Mouse (Mus musculus): Measurements from ENCODE around the gene Rgl1.

Rgl1 gene

DNA sequence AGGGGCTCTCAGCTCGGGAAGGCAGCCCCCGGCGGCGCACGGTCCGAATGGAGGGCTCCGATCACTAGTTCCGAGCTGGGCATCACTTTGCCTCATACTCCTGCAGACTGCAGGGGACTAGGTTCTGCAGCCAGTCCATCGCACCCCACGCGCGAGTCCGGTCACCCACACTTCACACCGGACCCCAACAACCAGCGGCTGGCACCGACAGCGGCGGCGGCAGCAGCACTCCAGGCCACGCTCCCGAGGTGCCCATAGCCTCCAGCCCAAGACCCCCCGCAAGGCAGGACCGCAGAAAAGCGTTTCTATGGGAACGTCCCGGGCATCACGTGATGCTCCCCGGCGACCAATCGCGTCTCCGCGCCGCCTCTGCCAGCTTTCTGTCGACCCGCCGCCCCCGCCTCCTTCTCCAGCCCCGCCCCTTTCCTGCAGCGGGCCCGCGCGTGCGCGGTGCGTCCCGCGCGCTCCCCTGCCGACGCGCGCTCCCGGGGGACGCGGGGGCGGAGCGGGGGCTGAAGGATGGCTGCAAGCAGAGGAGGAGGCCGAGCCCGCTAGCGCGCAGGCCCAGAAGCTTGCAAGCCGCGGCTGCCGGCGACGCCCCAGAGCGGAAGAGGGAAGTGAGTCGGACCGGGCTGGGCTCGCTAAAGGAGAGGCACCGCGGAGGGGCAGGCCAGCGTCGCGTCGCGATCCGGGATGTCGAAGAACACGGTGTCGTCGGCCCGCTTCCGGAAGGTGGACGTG is at the start of gene Rgl1, which contains the start of gene Arpc5:
Gene Rgl1, minus strand, starts transcription at position 320 of the 741 bp plus-strand sequence.
Gene Arpc5, plus strand, starts transcription at position 511 of the 741 bp plus-strand sequence.
- peak; percentile 94 for DNase-seq (ENCODE audit: low read depth, low spot score)

DNA sequence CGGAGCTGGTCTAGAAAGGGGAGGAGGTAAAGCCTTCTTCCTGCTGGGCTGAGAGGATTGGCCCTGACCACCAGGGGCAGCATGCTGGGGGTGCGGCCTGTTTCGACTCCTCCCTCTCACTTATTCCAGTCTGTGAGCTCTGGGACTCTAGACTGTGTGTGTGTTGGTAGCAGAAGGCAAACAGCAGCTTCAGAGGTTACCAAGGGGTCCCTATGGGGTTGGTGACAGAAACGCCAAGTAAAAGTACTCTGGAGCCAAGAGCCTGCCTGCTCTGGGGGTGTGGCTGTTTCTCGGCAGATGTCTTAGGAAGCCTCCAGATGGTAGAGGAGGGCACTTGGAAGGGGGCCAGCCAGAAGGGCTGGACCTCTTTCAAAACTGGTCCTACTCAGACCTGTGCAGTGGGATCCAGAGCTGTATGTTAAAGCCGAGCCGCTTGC is 49.1 kb upstream of the Rgl1 start:
- no peak for DNase-seq (ENCODE audit: low read depth, low spot score)

GRCm38 (mm10) chr1:152810533-152811439 is 44.6 kb upstream of the Rgl1 start:
- no peak for DNase-seq (ENCODE audit: low read depth, low spot score)

DNA sequence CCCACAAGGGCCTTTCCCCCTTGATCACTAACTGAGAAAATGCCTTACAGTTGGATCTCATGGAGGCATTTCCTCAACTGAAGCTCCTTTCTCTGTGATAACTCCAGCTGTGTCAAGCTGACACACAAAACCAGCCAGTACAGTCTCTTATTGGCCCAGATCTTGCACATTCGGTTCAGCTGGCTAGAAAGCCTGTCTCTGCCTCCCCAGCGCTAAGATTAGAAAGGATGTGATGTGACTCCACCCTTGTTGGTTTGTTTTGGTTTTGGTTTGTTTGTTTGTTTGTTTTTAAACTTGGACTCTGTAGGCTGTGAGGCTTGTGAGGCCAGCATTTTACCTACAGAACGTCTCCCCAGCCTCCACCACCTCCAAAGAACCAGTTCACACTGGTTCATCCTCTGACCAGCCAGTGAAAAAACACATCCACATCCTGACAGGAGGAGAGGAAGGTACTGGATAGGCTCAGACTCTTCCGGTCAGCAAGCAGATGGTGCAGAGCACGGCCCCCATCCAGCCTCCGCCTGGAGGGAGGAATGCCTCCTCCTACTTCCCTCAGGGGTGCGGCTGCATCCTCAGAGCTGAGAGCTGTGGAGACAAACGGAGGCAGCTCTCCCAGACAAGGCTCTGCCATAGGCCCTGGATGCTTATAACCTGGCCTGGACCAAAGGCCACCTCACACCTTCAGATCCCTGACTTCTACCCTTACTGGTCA is 43.5 kb upstream of the Rgl1 start:
- DNase-seq (ENCODE audit: low read depth, low spot score), result no peak

GRCm38 (mm10) chr1:152808392-152808680 is 42.2 kb upstream of the Rgl1 start:
- DNase-seq (ENCODE audit: low read depth, low spot score), result no peak

DNA sequence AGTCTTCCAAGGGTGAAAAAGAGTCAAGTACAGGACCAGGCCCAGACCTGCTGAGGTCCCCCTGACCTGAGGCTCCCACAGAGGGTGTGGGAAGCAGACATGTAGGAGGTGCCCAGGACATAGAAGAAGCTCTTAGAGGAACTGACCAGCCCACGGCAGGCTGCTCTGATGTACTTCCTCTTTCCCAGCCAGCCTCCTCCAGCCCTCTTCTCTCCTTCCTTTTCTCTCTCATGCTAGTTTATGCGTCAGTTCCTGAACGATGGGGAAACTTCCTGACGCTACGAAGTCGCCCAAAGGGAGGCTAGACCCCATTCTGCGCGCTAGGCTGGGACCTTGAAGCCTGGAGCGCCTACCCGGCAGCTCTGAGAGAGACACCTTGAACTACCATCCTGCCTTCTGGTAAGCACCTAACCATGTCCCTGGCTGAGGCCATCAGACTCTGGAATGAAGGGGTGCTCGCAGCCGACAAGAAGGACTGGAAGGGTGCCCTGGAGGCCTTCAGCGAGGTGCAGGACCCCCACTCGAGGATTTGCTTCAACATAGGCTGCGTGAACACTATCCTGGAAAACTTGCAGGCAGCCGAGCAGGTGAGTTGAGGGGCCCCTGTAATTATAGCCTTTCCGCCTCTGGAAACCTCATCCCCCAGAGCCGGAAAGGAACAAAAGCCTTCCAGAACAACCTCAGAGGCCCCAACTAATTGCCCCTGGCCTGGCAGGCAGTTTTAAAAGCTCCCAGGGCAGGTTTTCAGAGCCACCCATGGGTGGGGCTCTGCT is 41.7 kb upstream of the Rgl1 start:
- DNase-seq (ENCODE audit: low read depth, low spot score), result no peak

GRCm38 (mm10) chr1:152804907-152805306 is 38.8 kb upstream of the Rgl1 start:
- no peak for DNase-seq (ENCODE audit: low read depth, low spot score)

DNA sequence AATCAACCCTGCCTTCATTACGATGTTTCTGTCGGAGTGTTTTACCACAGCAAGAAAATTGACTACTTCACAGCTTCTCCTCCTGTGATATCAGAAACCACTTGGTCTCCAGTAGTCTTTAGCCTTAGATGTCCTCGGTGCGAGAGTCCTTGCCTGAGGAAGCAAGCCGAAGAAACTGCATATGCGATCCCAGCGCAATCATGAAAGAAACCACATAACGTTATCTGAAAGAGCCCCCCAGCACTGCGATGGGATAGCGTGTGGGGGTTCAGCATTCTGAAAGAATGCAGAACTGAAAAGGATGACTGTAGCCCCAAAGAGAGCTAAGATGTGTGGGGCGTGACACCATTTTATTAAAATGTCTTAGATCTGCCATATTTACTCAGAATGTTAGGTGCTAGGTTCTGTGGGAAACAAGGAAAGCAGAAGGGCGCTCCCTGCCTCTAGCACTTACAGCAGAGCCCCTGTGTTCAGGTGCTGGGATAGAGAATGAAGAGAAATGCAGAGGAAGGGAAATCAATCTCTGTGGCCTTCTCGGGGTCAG is 34.6 kb upstream of the Rgl1 start:
- no peak for DNase-seq (ENCODE audit: low read depth, low spot score)

DNA sequence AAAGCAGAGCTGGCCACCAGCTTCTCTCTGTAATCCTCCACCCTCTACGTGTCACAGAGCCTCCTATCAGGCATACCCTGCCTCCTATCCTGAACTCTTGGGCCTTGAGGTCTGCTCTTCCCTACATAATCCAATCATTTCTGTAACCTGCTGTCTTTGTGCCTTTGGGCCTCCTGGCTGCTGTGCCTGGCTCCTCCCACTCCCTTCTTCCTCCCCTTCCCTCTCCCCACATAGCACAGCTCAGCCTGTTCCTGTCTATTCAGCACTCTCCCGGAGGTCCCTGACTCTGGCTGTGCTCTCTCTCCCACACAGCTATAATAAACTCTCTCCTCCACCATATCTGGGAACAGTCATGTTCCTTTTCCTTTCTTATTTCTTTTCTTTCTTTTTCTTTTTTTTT is 33.7 kb upstream of the Rgl1 start, which contains the start of gene Ncf2:
Gene Ncf2, plus strand, starts transcription at position 298 of the 400 bp plus-strand sequence.
- no peak for DNase-seq (ENCODE audit: low read depth, low spot score)

- DNase-seq (ENCODE audit: low read depth, low spot score), result no peak
These were observed 32.0 kb upstream of the Rgl1 start for GRCm38 (mm10) chr1:152798125-152798524.

- no peak for DNase-seq (ENCODE audit: low read depth, low spot score)
These were observed 30.6 kb upstream of the Rgl1 start for GRCm38 (mm10) chr1:152796683-152797263.

- DNase-seq (ENCODE audit: low read depth, low spot score), result no peak
These were observed 29.6 kb upstream of the Rgl1 start for GRCm38 (mm10) chr1:152795688-152796255.

DNA sequence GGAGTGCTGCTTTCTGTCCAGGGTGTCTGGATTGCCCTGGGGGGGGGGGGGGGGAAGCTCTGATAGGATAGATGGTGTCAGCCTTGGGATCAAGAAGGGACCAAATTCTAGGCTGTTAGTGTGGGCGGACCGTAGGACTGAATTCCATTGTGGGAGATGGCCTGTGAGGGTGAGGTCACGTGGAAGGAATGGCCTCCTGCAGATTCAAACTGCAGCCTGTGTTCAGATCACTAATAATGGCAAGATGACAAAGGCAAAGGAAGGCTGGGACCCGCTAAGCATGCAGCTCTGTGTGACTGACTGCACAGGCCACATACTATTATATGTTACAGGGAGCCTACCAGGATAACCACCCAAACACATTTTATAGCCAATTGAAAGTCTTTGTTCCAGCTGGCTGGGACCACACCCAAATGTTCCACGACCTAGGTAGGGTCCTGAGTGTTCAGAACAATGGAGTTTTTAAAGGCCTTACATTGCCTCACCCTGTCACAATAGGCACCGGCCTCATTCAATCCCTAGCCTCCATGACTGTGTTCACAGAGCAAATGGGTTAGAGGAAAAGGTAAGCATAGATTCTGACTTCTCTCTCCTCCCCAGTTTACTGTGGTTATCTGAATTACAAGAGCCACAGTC is 27.5 kb upstream of the Rgl1 start:
- no peak for DNase-seq (ENCODE audit: low read depth, low spot score)

DNA sequence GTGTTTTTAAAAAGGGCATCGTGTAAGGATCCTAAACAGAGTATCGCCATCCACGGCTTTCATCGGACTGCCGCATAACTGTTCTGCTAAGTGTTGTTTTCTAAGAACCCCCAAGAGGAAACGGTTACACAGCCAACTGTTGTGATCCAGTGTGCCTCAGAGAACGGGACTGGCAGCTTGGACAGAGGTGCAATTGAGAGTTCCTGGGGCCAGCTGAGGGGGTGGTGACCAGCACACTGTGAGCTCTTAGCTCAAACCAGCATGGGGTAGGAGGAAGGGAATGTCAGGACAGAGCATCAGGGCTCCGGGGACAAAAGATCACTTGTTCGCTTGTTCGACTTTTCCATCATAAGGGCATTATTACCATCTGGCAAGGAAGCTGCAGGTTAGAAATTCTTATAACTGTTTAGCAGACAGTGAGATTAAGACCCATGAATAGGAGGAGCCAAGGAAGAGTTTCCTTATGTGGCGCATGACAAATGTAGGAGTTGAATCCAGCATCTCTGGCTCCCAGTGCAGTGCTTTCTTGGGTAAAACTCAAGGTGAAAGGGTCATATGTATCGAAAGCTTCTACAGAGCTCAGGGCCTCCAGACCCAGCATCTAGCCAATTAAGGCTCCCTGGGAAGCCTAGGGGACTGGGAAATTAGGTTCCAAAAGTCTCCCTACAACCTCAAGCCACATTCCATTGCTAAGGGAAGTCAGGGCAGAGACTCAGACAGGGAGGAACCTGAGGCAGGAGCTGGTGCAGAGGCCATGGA is 26.8 kb upstream of the Rgl1 start:
- DNase-seq (ENCODE audit: low read depth, low spot score), result peak; percentile 64

DNA sequence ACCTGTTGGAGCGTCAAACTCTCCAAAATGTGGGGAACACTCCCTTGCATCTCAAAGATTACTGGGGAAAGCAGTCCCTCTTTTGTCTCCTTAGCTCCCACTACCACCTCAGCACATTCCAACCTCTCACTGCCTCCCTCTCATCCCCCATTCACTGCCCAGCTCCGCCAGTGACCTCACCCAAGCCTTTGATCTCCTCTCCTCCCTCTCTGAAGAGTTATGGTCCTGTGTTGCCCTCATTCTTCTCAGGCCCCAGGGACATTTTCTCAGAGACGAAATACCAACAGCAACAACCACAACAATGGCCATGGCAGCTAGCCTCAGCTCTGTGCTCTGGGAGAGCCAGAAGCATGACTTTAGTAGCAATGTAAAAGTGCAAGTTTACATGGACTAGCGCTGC is 25.1 kb upstream of the Rgl1 start:
- DNase-seq (ENCODE audit: low read depth, low spot score), result no peak

DNA sequence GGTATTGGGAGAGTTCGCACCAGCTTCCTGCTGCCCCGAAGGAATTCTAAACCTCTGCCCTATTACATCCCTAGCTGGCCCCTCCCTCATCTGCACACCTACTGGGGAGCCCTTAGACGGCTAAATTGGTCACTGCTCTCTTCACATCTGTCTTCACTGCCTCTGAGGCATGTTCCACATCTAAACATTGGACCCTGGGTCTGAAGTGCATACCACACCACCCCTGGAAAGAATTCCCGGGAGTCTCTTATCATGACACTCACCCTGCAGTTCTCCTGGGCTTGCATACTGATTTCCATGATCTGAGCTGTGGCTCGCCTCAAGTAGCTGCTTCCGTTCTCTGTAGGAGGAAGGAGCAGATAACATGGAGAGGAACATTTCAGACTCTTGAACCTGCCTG is 24.7 kb upstream of the Rgl1 start:
- DNase-seq (ENCODE audit: low read depth, low spot score), result no peak

DNA sequence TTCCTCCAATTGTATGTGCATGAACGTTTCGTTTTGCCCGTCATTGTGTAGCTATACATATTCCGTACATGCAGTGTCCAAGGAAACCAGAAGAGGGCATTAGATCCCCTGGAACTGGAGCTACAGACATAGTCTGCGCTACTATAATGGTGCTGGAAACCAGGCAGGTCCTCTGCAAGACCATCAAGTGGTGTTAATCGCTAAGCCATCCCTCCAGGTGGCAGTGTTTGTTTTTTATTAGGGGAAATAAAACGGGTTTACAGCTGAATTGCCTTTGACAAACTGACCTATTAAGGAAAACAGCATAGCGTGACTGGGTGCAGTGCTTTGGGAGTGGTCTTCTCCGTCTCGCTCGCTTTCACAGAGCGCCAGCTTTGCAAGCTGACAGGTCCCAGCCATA is 24.1 kb upstream of the Rgl1 start:
- DNase-seq (ENCODE audit: low read depth, low spot score), result no peak

DNA sequence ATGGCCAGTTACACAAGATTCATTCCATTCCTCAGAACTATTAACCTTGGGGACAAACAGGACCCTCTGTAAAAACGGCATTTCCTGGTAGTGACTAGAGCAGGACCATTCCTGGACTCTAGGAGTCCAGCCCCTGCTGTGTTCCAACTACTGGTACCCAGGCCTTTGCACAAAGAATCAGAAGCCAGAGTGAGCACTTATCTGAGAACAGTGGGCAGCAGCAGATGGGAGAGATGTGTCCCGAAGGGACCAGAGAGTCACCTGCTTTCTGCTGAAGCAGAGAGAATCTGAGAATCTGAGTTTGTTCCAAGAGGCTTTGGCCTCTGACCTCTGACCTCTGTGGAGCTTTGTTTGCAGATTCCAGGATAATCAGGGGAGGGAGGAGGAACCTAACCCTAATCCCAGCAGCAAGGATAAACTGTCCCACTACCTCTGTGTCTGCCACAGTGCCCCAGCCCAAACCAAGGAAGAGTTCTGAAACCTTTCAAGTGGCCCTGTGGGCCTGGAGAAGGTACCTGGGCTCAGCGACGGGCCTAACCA is 22.0 kb upstream of the Rgl1 start:
- no peak for DNase-seq (ENCODE audit: low read depth, low spot score)

- DNase-seq (ENCODE audit: low read depth, low spot score), result no peak
These were observed 20.8 kb upstream of the Rgl1 start for GRCm38 (mm10) chr1:152786953-152787352.
